Mouse (Mus musculus) frontal cortex, postnatal 25 days (tissue): ENCODE results near the gene Rgs2.
A peak's percentile ranks its signal among the peaks of the same experiment; 100 is the strongest.

Experiments used
- DNase-seq, 2 experiments: peaks; one replicate each; pipeline ENCODE4 v3.0.0; 2022; ENCODE audit warnings: low spot score in 2 of 2

Rgs2 gene

GRCm38 (mm10) chr1:144003904-144004740 is at the start of gene Rgs2:
Gene Rgs2 (minus strand): TSS chr1:144004161.
- peak; percentile 92 to 95 for DNase-seq

- no peak for DNase-seq
Observed at GRCm38 (mm10) chr1:144053401-144053800, 49.4 kb upstream of the Rgs2 start.

- DNase-seq, result no peak
Observed at GRCm38 (mm10) chr1:144041826-144042225, 37.9 kb upstream of the Rgs2 start.

GRCm38 (mm10) chr1:144033498-144033897 is 29.5 kb upstream of the Rgs2 start:
- DNase-seq, result no peak

GRCm38 (mm10) chr1:144030499-144030898 is 26.5 kb upstream of the Rgs2 start:
- no peak for DNase-seq

GRCm38 (mm10) chr1:144029679-144030078 is 25.7 kb upstream of the Rgs2 start:
- DNase-seq, result no peak

GRCm38 (mm10) chr1:144018417-144018958 is 14.5 kb upstream of the Rgs2 start:
- no peak for DNase-seq

- DNase-seq, result no peak
Observed at GRCm38 (mm10) chr1:144013913-144014312, 10.0 kb upstream of the Rgs2 start.

GRCm38 (mm10) chr1:144007341-144007740 is 3.4 kb upstream of the Rgs2 start:
- no peak for DNase-seq

GRCm38 (mm10) chr1:144006542-144006941 is 2.6 kb upstream of the Rgs2 start:
- peak; percentile 33 to 36 for DNase-seq

GRCm38 (mm10) chr1:144005648-144006047 is 1.7 kb upstream of the Rgs2 start:
- no peak for DNase-seq

- peak; percentile 9 to 13 for DNase-seq
Observed at GRCm38 (mm10) chr1:144004741-144005140, 780 bp upstream of the Rgs2 start.

GRCm38 (mm10) chr1:144003416-144003815 is 545 bp downstream of the Rgs2 start:
- peak; percentile 25 to 30 for DNase-seq

- DNase-seq, result no peak
Observed at GRCm38 (mm10) chr1:144002715-144003066, 1.3 kb downstream of the Rgs2 start.

GRCm38 (mm10) chr1:144002036-144002714 is 1.8 kb downstream of the Rgs2 start:
- DNase-seq, result no peak

GRCm38 (mm10) chr1:144000246-144000645 is 3.7 kb downstream of the Rgs2 start:
- no peak for DNase-seq

- peak in 1 of 2 experiments; percentile 7 for DNase-seq
Observed at GRCm38 (mm10) chr1:143999371-143999920, 4.5 kb downstream of the Rgs2 start.

- no peak for DNase-seq
Observed at GRCm38 (mm10) chr1:143993026-143993425, 10.9 kb downstream of the Rgs2 start.

GRCm38 (mm10) chr1:143992528-143992927 is 11.4 kb downstream of the Rgs2 start:
- no peak for DNase-seq

- no peak for DNase-seq
Observed at GRCm38 (mm10) chr1:143990263-143990662, 13.7 kb downstream of the Rgs2 start.

- no peak for DNase-seq
Observed at GRCm38 (mm10) chr1:143989773-143990172, 14.2 kb downstream of the Rgs2 start.

- DNase-seq, result no peak
Observed at GRCm38 (mm10) chr1:143988756-143989155, 15.2 kb downstream of the Rgs2 start.
